Comparison of ENCODE assay signal across 1 mouse cellular context in the genomic region with DNA sequence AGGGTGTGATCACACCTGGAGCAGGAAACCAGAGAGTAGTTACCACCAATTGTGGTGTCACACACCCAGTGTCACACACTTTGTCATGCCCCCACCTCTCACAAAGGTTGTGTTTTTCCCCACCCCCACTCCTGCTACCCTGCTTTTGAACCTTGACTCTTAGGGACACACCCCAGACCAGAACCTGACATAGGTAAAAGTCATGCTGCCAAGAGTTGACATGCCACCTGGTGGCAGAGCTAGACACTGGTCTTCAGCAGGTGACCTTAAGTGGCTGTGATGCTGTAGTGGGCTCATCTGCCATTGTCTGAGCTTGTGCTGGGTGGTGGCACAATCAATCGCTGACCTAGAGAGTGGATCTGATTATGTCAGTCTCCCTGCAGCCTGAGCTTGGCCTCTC.
TF ChIP-seq lines count a peak whose summit lies in the region.

No protein-coding gene starts in this region.

TF ChIP-seq in MEL, 35 proteins besides CTCF, POLR2A, EP300 and RAD21:
- peak; percentile 31 for TF ChIP-seq SMC3 (IDR thresholded peaks at IDR 0.05; ENCODE audit: low read depth, low read length)
- TF ChIP-seq TBP (IDR thresholded peaks at IDR 0.05; ENCODE audit: low read depth, low read length), result no peak
